Mouse (Mus musculus) adrenal gland, adult 18-20 months (tissue): ENCODE results near the gene Ercc2. TPM values are rescaled to one million over a fixed set of nuclear protein-coding genes. Genes with fewer than 3 reads are reported as not detected.
A peak's percentile ranks its signal among the peaks of the same experiment; 100 is the strongest.

ENCODE experiments used
- DNase-seq, 2 experiments: peaks; one replicate each; pipeline ENCODE4 v3.0.0; 2021 to 2022; ENCODE audit warnings: low spot score in 2 of 2
- microRNA-seq, 2 experiments: library from miRNA; unstranded; fragments of <30 nt; microRNA quantifications; one replicate each; pipeline ENCODE4 v1.2.0; 2021; ENCODE audit warnings: borderline number of aligned reads in 2 of 2
- total RNA-seq, 2 experiments: library from RNA; stranded (reverse); gene quantifications; 1 replicate in 1 of 2; 2 replicates in 1 of 2; pipeline ENCODE4 v1.2.3; 2021

Gene Ercc2
- total RNA-seq, 2 experiments from 2014 or later: 27.1 to 30.9 TPM

- DNase-seq: peak; percentile 86 to 92
Measured at GRCm38 (mm10) chr7:19443344-19443743, 61.5 kb downstream of the Ercc2 start.

DNA sequence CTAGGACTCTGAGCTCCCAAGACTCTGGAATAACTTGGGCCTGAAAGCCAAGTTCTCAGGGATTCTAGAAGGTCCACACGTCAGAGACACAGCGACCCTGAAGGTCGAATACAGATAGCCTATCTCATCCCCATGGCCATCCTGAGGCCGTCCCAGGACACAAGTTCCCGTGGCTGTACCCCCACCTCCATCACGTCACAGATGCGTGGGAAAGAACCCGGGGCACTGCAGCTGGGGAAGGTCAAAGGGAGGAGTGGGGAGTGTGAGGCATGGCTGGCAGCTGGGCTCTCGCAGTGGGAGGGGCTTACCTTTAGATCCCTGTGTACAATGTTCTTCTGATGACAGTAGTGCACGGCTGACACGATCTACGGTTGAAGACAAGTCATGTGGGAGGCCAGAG, 63.0 kb downstream of the Ercc2 start:
- DNase-seq: no peak

Small RNA genes within 50 kb of the gene (microRNA-seq; reads per million reads assigned to microRNA genes)
- gene Mir343: 0 reads per million in 2 experiments

Other genes with a start within 250 kb of the Ercc2 start
- gene Qpctl, start 232.7 kb upstream of the Ercc2 start, total RNA-seq: 10 to 100 TPM; 13.6 to 14.6 TPM
- gene Snrpd2, start 232.3 kb upstream of the Ercc2 start, total RNA-seq: 10 to 100 TPM; 81.7 to 89.5 TPM
- gene Gipr, start 215.9 kb upstream of the Ercc2 start, total RNA-seq: under 1 TPM; 0.60 to 0.70 TPM
- 10 to 100 TPM; 33.9 to 43.9 TPM for gene Eml2, start 205.6 kb upstream of the Ercc2 start, total RNA-seq
- gene Gpr4, start 169.5 kb upstream of the Ercc2 start, total RNA-seq: 10 to 100 TPM in 1 of 2 experiments, 1 to 10 TPM in 1; 7.7 to 17.3 TPM
- gene Opa3, start 153.7 kb upstream of the Ercc2 start, total RNA-seq: 10 to 100 TPM; 40.8 to 56.7 TPM
- gene Vasp, start 110.2 kb upstream of the Ercc2 start, total RNA-seq: 10 to 100 TPM; 42.9 to 56.4 TPM
- not detected for gene Ppm1n, start 101.9 kb upstream of the Ercc2 start, total RNA-seq
- 1 to 10 TPM; 5.0 to 8.6 TPM for gene Rtn2, start 99.4 kb upstream of the Ercc2 start, total RNA-seq
- 10 to 100 TPM; 15.9 to 23.2 TPM for gene Fosb, start 72.0 kb upstream of the Ercc2 start, total RNA-seq
- 10 to 100 TPM; 31.2 to 41.0 TPM for gene Ercc1, start 37.2 kb upstream of the Ercc2 start, total RNA-seq
- gene Cd3eap, start 22.5 kb upstream of the Ercc2 start, total RNA-seq: 10 to 100 TPM; 13.3 to 13.7 TPM
- 1 to 10 TPM; 5.9 to 6.7 TPM for gene Ppp1r13l, start 22.3 kb upstream of the Ercc2 start, total RNA-seq
- 1 to 10 TPM; 1.3 to 3.7 TPM for gene Klc3, start 22.1 kb downstream of the Ercc2 start, total RNA-seq
- 10 to 100 TPM in 1 of 2 experiments, not detected in 1; 14.7 TPM for gene Ckm, start 22.8 kb downstream of the Ercc2 start, total RNA-seq
- gene Mark4, start 76.8 kb downstream of the Ercc2 start, total RNA-seq: 10 to 100 TPM; 35.9 to 54.0 TPM
- 10 to 100 TPM; 31.7 to 36.8 TPM for gene Exoc3l2, start 81.3 kb downstream of the Ercc2 start, total RNA-seq
- gene Bloc1s3, start 126.4 kb downstream of the Ercc2 start, total RNA-seq: 10 to 100 TPM in 1 of 2 experiments, 1 to 10 TPM in 1; 8.4 to 10.0 TPM
- 10 to 100 TPM; 70.0 to 92.4 TPM for gene Trappc6a, start 126.4 kb downstream of the Ercc2 start, total RNA-seq
- gene Nkpd1, start 135.8 kb downstream of the Ercc2 start, total RNA-seq: under 1 TPM in 1 of 2 experiments, not detected in 1; 0.17 TPM
- gene Ppp1r37, start 181.1 kb downstream of the Ercc2 start, total RNA-seq: 10 to 100 TPM; 72.8 to 73.6 TPM
- gene Zfp296, start 195.3 kb downstream of the Ercc2 start, total RNA-seq: 1 to 10 TPM in 1 of 2 experiments, under 1 TPM in 1; 0.46 to 1.2 TPM
- 10 to 100 TPM; 66.7 to 85.1 TPM for gene Gemin7, start 195.6 kb downstream of the Ercc2 start, total RNA-seq
- gene Clasrp, start 222.5 kb downstream of the Ercc2 start, total RNA-seq: 10 to 100 TPM; 36.5 to 36.9 TPM
- gene Relb, start 247.4 kb downstream of the Ercc2 start, total RNA-seq: 10 to 100 TPM; 31.9 TPM